Mouse (Mus musculus): Measurements from ENCODE around the gene Otop2.

Otop2 gene

DNA sequence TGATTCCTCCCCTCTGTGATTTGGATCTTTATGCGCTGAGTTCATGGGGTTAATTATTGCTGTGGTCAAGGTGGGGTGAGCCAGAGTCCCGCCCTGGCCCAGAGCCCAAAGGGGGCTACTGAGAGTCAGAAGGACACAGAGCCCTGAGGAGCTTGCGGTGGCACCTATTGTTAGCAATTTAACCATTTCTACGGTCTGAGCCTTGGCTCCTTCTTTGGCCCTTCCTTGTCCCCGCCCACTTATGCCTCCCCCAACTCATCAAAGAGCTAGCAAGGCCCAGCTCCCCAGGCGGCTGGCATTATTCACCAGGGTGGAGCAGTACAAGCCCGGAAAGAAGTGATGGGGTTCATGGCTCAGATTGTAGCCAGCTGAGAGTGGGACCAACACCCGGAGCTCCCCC is at the start of gene Otop2:
TSS of gene Otop2 (plus strand) at position 301 of the 400 bp plus-strand sequence.
- DNase-seq (ENCODE audit: low read depth, low spot score) = no peak

DNA sequence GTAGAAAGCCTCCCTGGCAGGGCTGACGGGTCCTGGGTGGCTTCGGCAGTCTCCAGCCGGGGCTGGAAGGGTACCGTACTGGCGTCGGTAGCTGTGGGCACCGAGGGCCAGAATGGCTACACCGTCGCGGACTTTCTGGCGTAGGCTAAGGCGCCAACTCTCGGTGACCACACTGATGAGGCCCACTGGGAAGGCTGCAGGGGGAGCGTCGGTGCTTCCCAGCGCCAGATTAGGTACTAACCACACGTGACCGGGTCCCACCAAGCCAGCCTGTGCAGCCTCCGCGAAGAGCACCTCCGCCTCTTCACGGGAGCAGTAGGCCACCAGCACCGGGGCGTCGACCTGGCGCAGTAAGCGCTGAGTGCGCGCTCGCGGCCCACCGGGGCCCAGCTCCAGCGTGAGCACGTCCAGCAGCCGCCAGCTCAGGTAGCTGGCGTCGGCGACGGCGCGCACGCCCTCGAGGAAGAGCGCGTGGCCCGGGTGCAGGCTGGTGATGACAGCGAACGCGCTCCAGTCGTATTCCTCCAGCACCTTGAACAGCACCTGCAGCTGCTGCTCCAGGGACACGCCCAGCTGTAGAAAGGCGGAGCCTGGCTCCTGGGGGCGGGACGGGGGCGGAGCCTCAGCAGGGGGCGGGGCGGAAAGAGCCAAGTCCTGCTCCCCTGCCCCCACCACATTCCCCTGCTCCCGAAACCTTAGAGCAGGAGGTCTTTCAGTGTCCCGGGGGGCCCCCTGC is 49.0 kb upstream of the Otop2 start:
- peak; percentile 96 for DNase-seq (ENCODE audit: low read depth, low spot score)

GRCm38 (mm10) chr11:115259134-115259533 is 47.8 kb upstream of the Otop2 start:
- no peak for DNase-seq (ENCODE audit: low read depth, low spot score)

GRCm38 (mm10) chr11:115262954-115263353 is 44.0 kb upstream of the Otop2 start:
- DNase-seq (ENCODE audit: low read depth, low spot score) = no peak

GRCm38 (mm10) chr11:115264136-115264861 is 42.7 kb upstream of the Otop2 start:
- DNase-seq (ENCODE audit: low read depth, low spot score) = no peak

DNA sequence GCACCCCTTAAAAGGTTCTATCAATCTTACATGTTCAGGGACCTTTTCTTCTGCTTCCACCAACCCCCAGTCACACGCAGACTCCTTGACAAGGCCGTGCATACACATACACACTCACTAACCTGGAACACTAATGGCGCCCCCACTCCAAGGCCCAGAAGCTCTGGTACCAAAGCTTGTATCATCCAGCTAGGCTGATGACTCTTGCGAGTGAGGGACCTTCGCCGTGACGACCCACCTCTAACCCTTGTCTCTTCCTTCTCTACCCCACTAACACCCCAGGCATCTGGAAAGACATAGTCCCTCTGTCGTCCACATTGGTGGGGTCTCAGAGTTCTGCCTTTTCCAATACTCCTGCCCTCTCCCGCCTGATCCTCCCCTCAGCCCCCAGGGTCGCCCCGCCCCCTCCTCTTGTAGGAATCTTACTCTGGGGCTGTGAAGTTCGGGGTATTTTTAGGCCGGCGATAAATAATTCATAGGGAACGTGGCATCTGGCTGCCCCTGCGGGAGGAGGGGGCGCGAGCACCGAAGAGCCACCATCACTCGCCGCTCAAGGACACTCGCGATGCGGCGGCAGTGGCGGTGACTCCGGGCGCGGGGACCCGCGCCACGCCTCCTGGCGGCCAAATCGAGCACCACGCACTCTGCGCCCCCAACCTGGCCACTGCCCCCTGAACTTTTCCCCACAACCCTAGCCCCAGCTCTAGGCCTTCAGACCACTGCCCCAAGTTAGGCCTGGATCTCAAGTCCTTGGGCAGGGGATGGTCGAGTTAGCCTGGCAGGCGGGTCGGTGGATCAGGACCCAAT is 41.9 kb upstream of the Otop2 start:
- peak; percentile 67 for DNase-seq (ENCODE audit: low read depth, low spot score)

GRCm38 (mm10) chr11:115265771-115266399 is 41.1 kb upstream of the Otop2 start:
- DNase-seq (ENCODE audit: low read depth, low spot score) = peak; percentile 39

DNA sequence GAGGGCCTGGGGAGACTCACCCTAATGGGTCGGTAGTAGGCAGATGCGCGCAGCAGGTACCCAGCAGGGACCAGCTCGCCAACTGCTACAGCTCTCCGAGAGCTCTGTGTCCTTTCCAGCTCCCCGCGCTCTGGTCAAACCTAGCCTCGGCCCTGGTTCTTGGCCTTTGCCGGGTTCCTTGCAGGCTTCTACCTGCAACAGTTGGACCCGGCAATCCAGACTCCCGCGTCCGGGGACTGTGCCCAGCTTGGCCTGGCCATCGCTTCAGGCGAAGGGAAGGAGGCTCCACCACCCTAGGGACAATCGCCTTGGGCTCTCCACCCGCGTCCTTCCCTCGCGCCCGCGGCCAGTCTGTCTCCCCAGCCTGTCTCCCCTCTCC is 40.6 kb upstream of the Otop2 start:
- no peak for DNase-seq (ENCODE audit: low read depth, low spot score)

GRCm38 (mm10) chr11:115267061-115267883 is 39.7 kb upstream of the Otop2 start, which contains the start of gene Grin2c:
Gene Grin2c, minus strand, starts transcription at chr11:115267243.
- no peak for DNase-seq (ENCODE audit: low read depth, low spot score)

DNA sequence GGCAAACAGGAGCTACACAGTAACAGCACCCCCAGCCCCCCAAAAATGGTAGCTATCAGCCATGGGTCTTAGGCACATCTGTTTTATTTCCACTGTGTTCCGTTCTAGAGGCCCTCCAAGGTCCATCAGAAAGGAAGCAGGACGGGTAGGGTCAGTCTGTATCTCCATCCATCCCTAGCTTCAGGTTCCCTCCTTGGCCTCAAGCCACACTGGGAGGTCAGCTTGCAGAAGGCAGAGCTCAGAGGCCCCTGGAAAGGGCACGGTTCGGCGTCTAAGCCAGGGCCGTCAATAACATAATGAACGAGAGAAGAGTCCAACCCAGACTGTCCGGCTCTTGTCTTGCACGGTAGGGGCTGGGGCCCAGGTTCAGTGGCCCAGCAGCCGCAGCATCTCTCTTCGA is 39.0 kb upstream of the Otop2 start:
- no peak for DNase-seq (ENCODE audit: low read depth, low spot score)

- DNase-seq (ENCODE audit: low read depth, low spot score) = no peak
These were observed 37.5 kb upstream of the Otop2 start for GRCm38 (mm10) chr11:115269330-115270066.

DNA sequence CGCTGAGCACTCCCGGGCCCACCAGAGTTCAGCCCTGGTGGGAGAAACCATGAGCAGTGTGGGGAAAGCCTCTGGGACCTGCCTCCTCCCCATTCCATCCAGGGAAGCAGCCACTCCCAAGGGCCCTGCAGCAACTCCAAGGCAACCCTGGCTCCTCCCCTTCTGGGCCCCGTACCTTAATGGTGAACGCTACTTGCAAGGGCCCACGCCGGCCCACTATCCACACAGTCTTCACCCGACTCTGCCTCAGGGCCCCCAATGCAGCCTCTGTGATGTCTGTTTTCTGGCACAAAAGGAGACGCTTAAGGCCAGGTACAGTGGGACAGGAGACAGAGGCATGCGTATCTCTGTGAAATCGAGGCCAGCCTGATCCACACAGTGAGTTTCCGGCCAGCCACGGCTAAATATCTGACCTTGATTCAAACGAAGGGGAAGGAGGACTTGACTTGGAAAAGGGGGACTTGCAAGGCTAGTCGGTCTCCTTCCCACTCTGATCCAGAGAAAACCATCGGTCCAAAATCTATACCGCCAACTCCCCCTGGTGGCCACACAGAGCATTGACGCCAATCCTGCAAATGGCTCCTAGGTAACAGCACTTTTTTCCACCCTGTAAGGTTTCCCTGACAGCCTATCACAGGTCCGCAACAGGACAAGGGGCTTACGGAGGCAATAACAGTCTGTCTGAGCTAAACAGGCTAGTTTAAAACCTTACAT is 36.7 kb upstream of the Otop2 start:
- peak; percentile 88 for DNase-seq (ENCODE audit: low read depth, low spot score)

GRCm38 (mm10) chr11:115271052-115271451 is 35.9 kb upstream of the Otop2 start:
- DNase-seq (ENCODE audit: low read depth, low spot score) = no peak

- DNase-seq (ENCODE audit: low read depth, low spot score) = no peak
These were observed 35.5 kb upstream of the Otop2 start for GRCm38 (mm10) chr11:115271481-115271880.

- no peak for DNase-seq (ENCODE audit: low read depth, low spot score)
These were observed 34.0 kb upstream of the Otop2 start for GRCm38 (mm10) chr11:115272894-115273498.

DNA sequence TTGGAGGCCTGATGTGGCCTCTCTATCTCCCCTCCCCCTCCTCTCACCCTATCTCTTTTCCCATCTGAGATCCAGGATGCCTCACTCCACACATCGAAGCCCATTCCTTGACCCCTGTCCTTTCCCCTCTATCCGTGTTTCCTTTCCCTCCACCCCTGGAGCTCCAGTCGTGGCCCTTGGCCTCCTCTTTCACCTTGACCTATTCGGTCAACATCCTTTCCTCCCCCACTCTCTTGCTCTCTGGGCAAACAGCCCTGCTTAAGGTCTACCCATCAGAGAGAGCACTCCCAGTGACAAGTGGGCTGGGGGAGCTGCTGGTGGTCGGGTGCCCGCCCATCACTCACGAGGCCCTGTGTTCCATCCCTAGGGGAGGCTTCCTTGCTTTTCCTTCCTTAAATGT is 33.2 kb upstream of the Otop2 start:
- DNase-seq (ENCODE audit: low read depth, low spot score) = no peak

GRCm38 (mm10) chr11:115274178-115274577 is 32.8 kb upstream of the Otop2 start:
- DNase-seq (ENCODE audit: low read depth, low spot score) = no peak

- no peak for DNase-seq (ENCODE audit: low read depth, low spot score)
These were observed 32.2 kb upstream of the Otop2 start for GRCm38 (mm10) chr11:115274771-115275170.

- DNase-seq (ENCODE audit: low read depth, low spot score) = no peak
These were observed 31.5 kb upstream of the Otop2 start for GRCm38 (mm10) chr11:115275509-115275908.

Data from ZHBTc4 (cell line).